19 mouse cellular contexts compared by ENCODE assay signal in the genomic region with DNA sequence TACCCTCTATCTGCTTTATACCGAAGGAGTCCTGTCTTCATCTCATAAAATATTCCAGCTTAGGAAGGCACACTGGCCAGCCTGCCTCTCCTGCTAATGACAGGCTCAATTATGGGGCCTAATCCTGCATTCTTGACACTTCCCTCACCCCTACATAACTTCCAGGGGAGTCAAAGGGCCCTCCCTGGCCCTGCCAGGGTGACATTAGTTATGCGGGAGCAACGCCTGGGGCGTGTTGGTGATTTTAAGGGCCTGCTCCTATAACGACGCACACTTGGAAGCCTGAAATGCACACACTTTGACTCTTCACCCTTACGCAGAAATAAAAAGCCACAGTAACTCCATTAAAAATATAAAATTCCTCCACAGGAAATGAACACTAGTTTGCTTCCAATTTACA.
DNase-seq lines count a peak whose midpoint lies in the region; ATAC-seq lines count a peak whose summit lies in the region.
"Had no signal": no experiment of that assay in that cellular context is flagged by ENCODE, and none has a peak within 500 bp of the region (broad histone marks: within the 10 kb centered on the region; RNA-seq: fewer than 3 reads in every experiment).

No protein-coding gene starts in this region.

- H3K4me2 ChIP-seq in heart, embryonic 11.5 days: no peak overlapping the region
- no peak overlapping the region for H3K4me2 ChIP-seq in neural tube, embryonic 13.5 days
- no peak overlapping the region for H3K4me2 ChIP-seq in limb, embryonic 12.5 days
- no peak overlapping the region for H3K4me2 ChIP-seq in midbrain, embryonic 16.5 days (ENCODE audit: low read length)
- H3K4me2 ChIP-seq: forebrain, embryonic 15.5 days; liver, embryonic 15.5 days had no signal

- no peaks in the 10 kb centered on the region for H3K9me3 ChIP-seq in heart, embryonic 10.5 days
- H3K9me3 ChIP-seq in heart, embryonic 11.5 days (replicated peaks; ENCODE audit: control insufficient read depth, low read length): no peaks in the 10 kb centered on the region
- no peaks in the 10 kb centered on the region for H3K9me3 ChIP-seq in neural tube, embryonic 13.5 days
- no peaks in the 10 kb centered on the region for H3K9me3 ChIP-seq in limb, embryonic 12.5 days
- no peaks in the 10 kb centered on the region for H3K9me3 ChIP-seq in midbrain, embryonic 16.5 days (replicated peaks; ENCODE audit: control insufficient read depth, low read length, poor library complexity, severe bottlenecking)
- H3K9me3 ChIP-seq: forebrain, embryonic 15.5 days; liver, embryonic 15.5 days had no signal

- H3K27ac ChIP-seq in heart, embryonic 10.5 days: 0 out of 2 replicates have a peak overlapping the region, but pooled peaks have one; percentile 52
- no peak overlapping the region for H3K27ac ChIP-seq in heart, embryonic 11.5 days (ENCODE audit: low read depth, low read length)
- no peak overlapping the region; the same call in 1 of the 2 replicates for H3K27ac ChIP-seq in neural tube, embryonic 13.5 days (replicated peaks)
- H3K27ac ChIP-seq in limb, embryonic 12.5 days: peak overlapping the region; percentile 82
- H3K27ac ChIP-seq in midbrain, embryonic 16.5 days (ENCODE audit: low read length): 0 out of 2 replicates have a peak overlapping the region, but pooled peaks have one; percentile 11
- H3K27ac ChIP-seq: forebrain, embryonic 15.5 days; left cerebral cortex, adult 2 months; liver, embryonic 15.5 days had no signal

- peaks cover 14% of the 10 kb centered on the region for H3K4me1 ChIP-seq in heart, embryonic 10.5 days
- H3K4me1 ChIP-seq in heart, embryonic 11.5 days (ENCODE audit: control insufficient read depth, insufficient read depth, low read length): no peaks in the 10 kb centered on the region
- H3K4me1 ChIP-seq in neural tube, embryonic 13.5 days (replicated peaks): peaks cover 20% of the 10 kb centered on the region
- peaks cover 34% of the 10 kb centered on the region for H3K4me1 ChIP-seq in limb, embryonic 12.5 days (replicated peaks)
- peaks cover 6% of the 10 kb centered on the region; the same call in 1 of the 2 replicates for H3K4me1 ChIP-seq in midbrain, embryonic 16.5 days (ENCODE audit: control insufficient read depth, insufficient read depth, low read length)
- H3K4me1 ChIP-seq: forebrain, embryonic 15.5 days; liver, embryonic 15.5 days had no signal

- ATAC-seq in heart, embryonic 11.5 days (replicated peaks; ENCODE audit: insufficient number of reproducible peaks, low FRiP score, low TSS enrichment): no peak
- no peak for ATAC-seq in neural tube, embryonic 13.5 days (ENCODE audit: low read depth)
- ATAC-seq in limb, embryonic 12.5 days (ENCODE audit: insufficient number of reproducible peaks, insufficient read depth, low FRiP score, low TSS enrichment, low read depth): peak; percentile 57; the same call in 1 of the 2 replicates
- ATAC-seq in midbrain, embryonic 16.5 days: peak; percentile 53; the same call in 1 of the 2 replicates
- ATAC-seq: activated CD4-positive, CD25-positive, alpha-beta regulatory T cell, adult 4 months; forebrain, embryonic 15.5 days; intestine, embryonic 16.5 days had no signal

- no peak overlapping the region for H3K4me3 ChIP-seq in heart, embryonic 10.5 days
- H3K4me3 ChIP-seq in heart, embryonic 11.5 days (ENCODE audit: low read depth, low read length): no peak overlapping the region
- H3K4me3 ChIP-seq in neural tube, embryonic 13.5 days: no peak overlapping the region
- no peak overlapping the region for H3K4me3 ChIP-seq in limb, embryonic 12.5 days (replicated peaks)
- no peak overlapping the region for H3K4me3 ChIP-seq in midbrain, embryonic 16.5 days (ENCODE audit: low read depth, low read length)
- H3K4me3 ChIP-seq: forebrain, embryonic 15.5 days; left cerebral cortex, adult 2 months; liver, embryonic 15.5 days had no signal

- 43% methylated on average over 7 of the region's 7 CpGs for WGBS in heart, embryonic 10.5 days
- WGBS in heart, embryonic 11.5 days (ENCODE audit: insufficient replicate concordance): 45% methylated on average over 7 of the region's 7 CpGs
- 17% methylated on average over 7 of the region's 7 CpGs for WGBS in neural tube, embryonic 13.5 days
- 6% methylated on average over 7 of the region's 7 CpGs for WGBS in limb, embryonic 12.5 days
- 21% methylated on average over 7 of the region's 7 CpGs for WGBS in midbrain, embryonic 16.5 days

- no peak overlapping the region for H3K9ac ChIP-seq in heart, embryonic 11.5 days (ENCODE audit: low read depth, low read length)
- peak overlapping the region; percentile 31; the same call in 1 of the 2 replicates for H3K9ac ChIP-seq in neural tube, embryonic 13.5 days
- no peak overlapping the region for H3K9ac ChIP-seq in limb, embryonic 12.5 days (replicated peaks)
- no peak overlapping the region for H3K9ac ChIP-seq in midbrain, embryonic 16.5 days (ENCODE audit: low read depth, low read length)
- H3K9ac ChIP-seq: forebrain, embryonic 15.5 days; liver, embryonic 15.5 days had no signal

- H3K27me3 ChIP-seq in heart, embryonic 10.5 days (ENCODE audit: insufficient read depth, poor library complexity, severe bottlenecking): no peaks in the 10 kb centered on the region
- H3K27me3 ChIP-seq in heart, embryonic 11.5 days (ENCODE audit: control insufficient read depth, insufficient read depth, low read length): no peaks in the 10 kb centered on the region
- H3K27me3 ChIP-seq in neural tube, embryonic 13.5 days: no peaks in the 10 kb centered on the region
- no peaks in the 10 kb centered on the region for H3K27me3 ChIP-seq in limb, embryonic 12.5 days
- H3K27me3 ChIP-seq in midbrain, embryonic 16.5 days (ENCODE audit: control insufficient read depth, insufficient read depth, low read depth, low read length): no peaks in the 10 kb centered on the region
- H3K27me3 ChIP-seq: forebrain, embryonic 15.5 days; liver, embryonic 15.5 days had no signal

- DNase-seq in heart, embryonic 10.5 days (ENCODE audit: low spot score): no peak
- DNase-seq in neural tube, embryonic 10.5 days (ENCODE audit: extremely low spot score, low spot score): no peak
- no peak for DNase-seq in ovary, postnatal 14 days (ENCODE audit: low spot score)
- no peak for DNase-seq in cerebellum, postnatal 25 days
- DNase-seq: B cell, adult 2 months; cerebellum, postnatal 14 days; heart, postnatal 4 days; kidney, postnatal 14 days; lung, postnatal 14 days; right cerebral cortex, postnatal 25 days had no signal

- no peaks in the 10 kb centered on the region for H3K36me3 ChIP-seq in heart, embryonic 10.5 days
- H3K36me3 ChIP-seq in heart, embryonic 11.5 days (ENCODE audit: control insufficient read depth, insufficient read depth, low read length): no peaks in the 10 kb centered on the region
- H3K36me3 ChIP-seq in neural tube, embryonic 13.5 days: no peaks in the 10 kb centered on the region
- H3K36me3 ChIP-seq in limb, embryonic 12.5 days: no peaks in the 10 kb centered on the region
- no peaks in the 10 kb centered on the region for H3K36me3 ChIP-seq in midbrain, embryonic 16.5 days (ENCODE audit: control insufficient read depth, insufficient read depth, low read length)
- H3K36me3 ChIP-seq: forebrain, embryonic 15.5 days; liver, embryonic 15.5 days had no signal

Comparison
In these comparisons a context has a peak if more than half of its experiments do, and no peak if none do; other contexts are left out.
1. H3K27ac ChIP-seq: peak in heart, embryonic 10.5 days (single experiment), limb, embryonic 12.5 days (single experiment) and midbrain, embryonic 16.5 days (single experiment); none in heart, embryonic 11.5 days (single experiment) and neural tube, embryonic 13.5 days (single experiment).
2. ATAC-seq: peak in limb, embryonic 12.5 days (single experiment) and midbrain, embryonic 16.5 days (single experiment); none in heart, embryonic 11.5 days (single experiment) and neural tube, embryonic 13.5 days (single experiment).